8 mouse cellular contexts compared by ENCODE assay signal in genomic region chr7:128247443-128247842, GRCm38 (mm10). TPM values are rescaled to one million over a fixed set of nuclear protein-coding genes. Genes with fewer than 3 reads are reported as not detected.
DNase-seq lines count a peak whose midpoint lies in the region; ATAC-seq and TF ChIP-seq lines count a peak whose summit lies in the region.

No protein-coding gene starts in this region.

- H3K4me2 ChIP-seq in CH12.LX (ENCODE audit: insufficient read depth, low read depth, poor library complexity, severe bottlenecking) = no peak overlapping the region
- peak overlapping the region; percentile 80 for H3K4me2 ChIP-seq in heart, embryonic 14.5 days (ENCODE audit: low read length)
- H3K4me2 ChIP-seq in liver, embryonic 14.5 days (ENCODE audit: low read depth) = peak overlapping the region; percentile 90
- peak overlapping the region; percentile 73 for H3K4me2 ChIP-seq in neural tube, embryonic 12.5 days (replicated peaks)
- peak overlapping the region; percentile 73 for H3K4me2 ChIP-seq in stomach, postnatal 0 days (replicated peaks; ENCODE audit: low read depth)

- DNase-seq in CH12.LX (ENCODE audit: extremely low read depth) = peak; percentile 45
- peak; percentile 92 for DNase-seq in c-Kit-negative CD71-positive TER-119-positive erythroid progenitor cells, embryonic 14.5 days (ENCODE audit: low read depth, low spot score)
- DNase-seq in fibroblast of lung, adult 2 months (ENCODE audit: low read depth) = peak; percentile 69
- peak; percentile 94 for DNase-seq in kidney, postnatal 10 days
- peak; percentile 70 to 83 (median 80) for DNase-seq in liver, embryonic 14.5 days (ENCODE audit: low read depth in 3 of 3, low spot score in 3 of 3)
- peak; percentile 86 for DNase-seq in stomach, postnatal 0 days (ENCODE audit: low spot score)

- H3K36me3 ChIP-seq in CH12.LX (replicated peaks in 1 of 2; ENCODE audit: control insufficient read depth in 1 of 2, insufficient read depth in 1 of 2, low read length in 1 of 2) = peaks cover 23 to 42% of the 10 kb centered on the region in 2 experiments
- peaks cover 70% of the 10 kb centered on the region for H3K36me3 ChIP-seq in heart, embryonic 14.5 days (ENCODE audit: control insufficient read depth, insufficient read depth, low read length)
- H3K36me3 ChIP-seq in liver, embryonic 14.5 days (replicated peaks; ENCODE audit: control insufficient read depth, insufficient read depth, low read depth) = no peaks in the 10 kb centered on the region; the same call in 1 of the 2 replicates
- H3K36me3 ChIP-seq in neural tube, embryonic 12.5 days = peaks cover 25% of the 10 kb centered on the region
- H3K36me3 ChIP-seq in stomach, postnatal 0 days (ENCODE audit: control insufficient read depth, insufficient read depth, low read length) = peaks cover 14% of the 10 kb centered on the region; the same call in 1 of the 2 replicates

- WGBS in heart, embryonic 14.5 days = 2% methylated on average over 13 of the region's 13 CpGs
- 2% methylated on average over 13 of the region's 13 CpGs for WGBS in liver, embryonic 14.5 days (ENCODE audit: insufficient replicate concordance)
- WGBS in neural tube, embryonic 12.5 days = 2% methylated on average over 13 of the region's 13 CpGs
- under 1% methylated on average over 13 of the region's 13 CpGs for WGBS in stomach, postnatal 0 days

- TF ChIP-seq POLR2A in CH12.LX (IDR thresholded peaks at IDR 0.05; ENCODE audit: low read depth, low read length) = no peak

- no peak overlapping the region for H3K27ac ChIP-seq in CH12.LX (ENCODE audit: insufficient read depth, low read depth)
- H3K27ac ChIP-seq in heart, embryonic 14.5 days (replicated peaks in 1 of 2; ENCODE audit: control insufficient read depth in 1 of 2, insufficient read depth in 1 of 2, low read depth in 2 of 2, low read length in 2 of 2) = peak overlapping the region; percentile 96 to 99
- H3K27ac ChIP-seq in liver, embryonic 14.5 days = no peak overlapping the region; the same call in 1 of the 2 replicates
- H3K27ac ChIP-seq in neural tube, embryonic 12.5 days = no peak overlapping the region
- peak overlapping the region; percentile 93 for H3K27ac ChIP-seq in stomach, postnatal 0 days (replicated peaks)

- dilution Hi-C loops in CH12.LX (cut with MboI; ENCODE audit: extremely low pct_ligation_motif_present, extremely low pct_unique_long_range_greater_than_20kb, low sequenced_read_pairs) = no loop called here

- no peak for TF ChIP-seq EP300 in CH12.LX (IDR thresholded peaks at IDR 0.05; ENCODE audit: low read length)
- no peak for TF ChIP-seq EP300 in liver, embryonic 14.5 days (IDR thresholded peaks at IDR 0.05; ENCODE audit: low read depth)
- no peak for TF ChIP-seq EP300 in stomach, postnatal 0 days (optimal IDR thresholded peaks at IDR 0.05)

- no peaks in the 10 kb centered on the region for H3K4me1 ChIP-seq in CH12.LX (ENCODE audit: control insufficient read depth in 1 of 2, insufficient read depth in 2 of 2)
- peaks cover 18 to 27% of the 10 kb centered on the region in 2 experiments for H3K4me1 ChIP-seq in heart, embryonic 14.5 days (ENCODE audit: control insufficient read depth in 2 of 2, insufficient read depth in 2 of 2, low read length in 2 of 2)
- H3K4me1 ChIP-seq in liver, embryonic 14.5 days (replicated peaks; ENCODE audit: control insufficient read depth in 2 of 2, insufficient read depth in 2 of 2, low read length in 1 of 2) = peaks cover 11% of the 10 kb centered on the region in 2 experiments
- H3K4me1 ChIP-seq in neural tube, embryonic 12.5 days = peaks cover 16% of the 10 kb centered on the region
- H3K4me1 ChIP-seq in stomach, postnatal 0 days (replicated peaks; ENCODE audit: control insufficient read depth, insufficient read depth) = peaks cover 6% of the 10 kb centered on the region; the same call in 1 of the 2 replicates

- no peaks in the 10 kb centered on the region for H3K27me3 ChIP-seq in CH12.LX (replicated peaks)
- no peaks in the 10 kb centered on the region for H3K27me3 ChIP-seq in heart, embryonic 14.5 days (ENCODE audit: control insufficient read depth, insufficient read depth, low read length)
- peaks cover 2% of the 10 kb centered on the region for H3K27me3 ChIP-seq in liver, embryonic 14.5 days (ENCODE audit: control insufficient read depth, insufficient read depth, low read length)
- H3K27me3 ChIP-seq in neural tube, embryonic 12.5 days (replicated peaks) = 0 out of 2 replicates have a peak, but pooled peaks cover 5% of the 10 kb centered on the region
- H3K27me3 ChIP-seq in stomach, postnatal 0 days (ENCODE audit: control insufficient read depth, insufficient read depth, low read length) = no peaks in the 10 kb centered on the region

- no peaks in the 10 kb centered on the region for H3K9me3 ChIP-seq in CH12.LX (replicated peaks; ENCODE audit: low read length)
- no peaks in the 10 kb centered on the region for H3K9me3 ChIP-seq in heart, embryonic 14.5 days (ENCODE audit: control insufficient read depth, low read length)
- no peaks in the 10 kb centered on the region for H3K9me3 ChIP-seq in liver, embryonic 14.5 days (ENCODE audit: control insufficient read depth, low read length)
- no peaks in the 10 kb centered on the region for H3K9me3 ChIP-seq in neural tube, embryonic 12.5 days
- H3K9me3 ChIP-seq in stomach, postnatal 0 days (ENCODE audit: control insufficient read depth, low read length) = no peaks in the 10 kb centered on the region

- ATAC-seq in heart, embryonic 14.5 days (ENCODE audit: insufficient number of reproducible peaks, insufficient read depth, low FRiP score, low read depth) = peak; percentile 71
- peak; percentile 82 for ATAC-seq in liver, embryonic 14.5 days (ENCODE audit: insufficient read depth)
- ATAC-seq in neural tube, embryonic 12.5 days (ENCODE audit: low FRiP score, low read depth) = peak; percentile 85
- ATAC-seq in stomach, postnatal 0 days (ENCODE audit: low FRiP score, low TSS enrichment) = peak; percentile 69

- no peak overlapping the region for H3K4me3 ChIP-seq in CH12.LX (replicated peaks in 1 of 3; ENCODE audit: low read depth in 2 of 3, low read length in 2 of 3, poor library complexity in 1 of 3)
- peak overlapping the region; percentile 78 to 97 for H3K4me3 ChIP-seq in heart, embryonic 14.5 days (ENCODE audit: control insufficient read depth in 1 of 2, insufficient read depth in 1 of 2, low read depth in 1 of 2, low read length in 2 of 2)
- H3K4me3 ChIP-seq in liver, embryonic 14.5 days (ENCODE audit: insufficient read depth in 1 of 2, low read depth in 2 of 2, low read length in 2 of 2) = peak overlapping the region; percentile 59 to 66
- H3K4me3 ChIP-seq in neural tube, embryonic 12.5 days = peak overlapping the region; percentile 41
- H3K4me3 ChIP-seq in stomach, postnatal 0 days (ENCODE audit: low read depth, low read length) = peak overlapping the region; percentile 64

- TF ChIP-seq RAD21 in CH12.LX (IDR thresholded peaks at IDR 0.05; ENCODE audit: low read depth, low read length) = peak; percentile 66

- no peaks in the 10 kb centered on the region for H3K79me2 ChIP-seq in CH12.LX (replicated peaks; ENCODE audit: control insufficient read depth, extremely low read depth, insufficient read depth, poor library complexity, severe bottlenecking)

- in situ Hi-C loops in CH12.LX (cut with MboI; ENCODE audit: low pct_ligation_motif_present, low pct_unique_long_range_greater_than_20kb, low sequenced_read_pairs) = no loop called here

- TF ChIP-seq CTCF in CH12.LX (conservative IDR thresholded peaks at IDR 0.05 in 1 of 2, IDR thresholded peaks at IDR 0.05 in 1 of 2; ENCODE audit: low read depth in 2 of 2, low read length in 2 of 2) = peak; percentile 13 to 70; a peak in 2 of 4 replicates
- peak; percentile 89 for TF ChIP-seq CTCF in liver, embryonic 14.5 days (IDR thresholded peaks at IDR 0.05; ENCODE audit: low read depth)
- TF ChIP-seq CTCF in stomach, postnatal 0 days (IDR thresholded peaks at IDR 0.05; ENCODE audit: low read depth) = peak; percentile 85

- H3K9ac ChIP-seq in CH12.LX (ENCODE audit: insufficient read depth, low read depth) = no peak overlapping the region
- peak overlapping the region; percentile 92 for H3K9ac ChIP-seq in heart, embryonic 14.5 days (ENCODE audit: low read length)
- peak overlapping the region; percentile 72 for H3K9ac ChIP-seq in liver, embryonic 14.5 days (replicated peaks)
- H3K9ac ChIP-seq in neural tube, embryonic 12.5 days = peak overlapping the region; percentile 63
- peak overlapping the region; percentile 85 for H3K9ac ChIP-seq in stomach, postnatal 0 days (ENCODE audit: low read length)

RNA-seq across cellular contexts. Expression of gene Tgfb1i1, which starts 0.8 kb away (rescaled TPM):
- total RNA-seq in CH12.LX (2012; rRNA removed) (0.17 TPM in 1 of 2 replicates, not detected in the other), CH12.LX (2014; rRNA removed) (not detected in 2 replicates)
- 0.36 and 0.55 TPM in 2 replicates for polyA plus RNA-seq in CH12.LX (2012; ENCODE audit: insufficient read length, low read depth)
- 147 and 153 TPM in 2 replicates for polyA plus RNA-seq in heart, embryonic 14.5 days (2014; fragmentation: Nextera tagmentation; extraction: Ambion mirVana)
- 5.0 and 6.0 TPM in 2 replicates for polyA plus RNA-seq in liver, embryonic 14.5 days (2012; rRNA removed)
- 7.8 and 8.5 TPM in 2 replicates for polyA plus RNA-seq in liver, embryonic 14.5 days (2014; fragmentation: Nextera tagmentation; extraction: Ambion mirVana)
- polyA plus RNA-seq in neural tube, embryonic 12.5 days (2016; fragmentation: Nextera tagmentation; extraction: Ambion mirVana) = 38.1 and 38.3 TPM in 2 replicates
- 167 and 178 TPM in 2 replicates for polyA plus RNA-seq in stomach, postnatal 0 days (2015; fragmentation: Nextera tagmentation; extraction: Ambion mirVana)

RNA-seq across cellular contexts. Expression of gene 9130023H24Rik, which starts 9.6 kb away (rescaled TPM):
- total RNA-seq in CH12.LX (2012; rRNA removed) (3.2 TPM in 2 replicates), CH12.LX (2014; rRNA removed) (2.1 and 2.2 TPM in 2 replicates)
- 1.7 and 2.1 TPM in 2 replicates for polyA plus RNA-seq in CH12.LX (2012; ENCODE audit: insufficient read length, low read depth)
- polyA plus RNA-seq in heart, embryonic 14.5 days (2014; fragmentation: Nextera tagmentation; extraction: Ambion mirVana) = 6.4 and 7.4 TPM in 2 replicates
- polyA plus RNA-seq in liver, embryonic 14.5 days (2012; rRNA removed) = 0.92 and 1.1 TPM in 2 replicates
- 1.6 and 2.1 TPM in 2 replicates for polyA plus RNA-seq in liver, embryonic 14.5 days (2014; fragmentation: Nextera tagmentation; extraction: Ambion mirVana)
- 10.7 and 12.6 TPM in 2 replicates for polyA plus RNA-seq in neural tube, embryonic 12.5 days (2016; fragmentation: Nextera tagmentation; extraction: Ambion mirVana)
- 4.6 and 5.0 TPM in 2 replicates for polyA plus RNA-seq in stomach, postnatal 0 days (2015; fragmentation: Nextera tagmentation; extraction: Ambion mirVana)

RNA-seq across cellular contexts. Expression of gene Armc5, which starts 10.3 kb away (rescaled TPM):
- 10.7 and 11.6 TPM in 2 replicates for total RNA-seq in CH12.LX (2012; rRNA removed)
- total RNA-seq in CH12.LX (2014; rRNA removed) = 5.0 and 6.0 TPM in 2 replicates
- 12.2 and 14.4 TPM in 2 replicates for polyA plus RNA-seq in CH12.LX (2012; ENCODE audit: insufficient read length, low read depth)
- polyA plus RNA-seq in heart, embryonic 14.5 days (2014; fragmentation: Nextera tagmentation; extraction: Ambion mirVana) = 8.2 and 8.5 TPM in 2 replicates
- 5.2 and 6.1 TPM in 2 replicates for polyA plus RNA-seq in liver, embryonic 14.5 days (2012; rRNA removed)
- polyA plus RNA-seq in liver, embryonic 14.5 days (2014; fragmentation: Nextera tagmentation; extraction: Ambion mirVana) = 4.6 and 4.9 TPM in 2 replicates
- polyA plus RNA-seq in neural tube, embryonic 12.5 days (2016; fragmentation: Nextera tagmentation; extraction: Ambion mirVana) = 15.2 and 17.3 TPM in 2 replicates
- polyA plus RNA-seq in stomach, postnatal 0 days (2015; fragmentation: Nextera tagmentation; extraction: Ambion mirVana) = 10.7 and 12.4 TPM in 2 replicates

RNA-seq across cellular contexts. Expression of gene Slc5a2, which starts 18.0 kb away (rescaled TPM):
- total RNA-seq in CH12.LX (2012; rRNA removed) (0.21 and 0.25 TPM in 2 replicates), CH12.LX (2014; rRNA removed) (not detected in 2 replicates)
- not detected in 2 replicates for polyA plus RNA-seq in CH12.LX (2012; ENCODE audit: insufficient read length, low read depth)
- 0.22 and 0.36 TPM in 2 replicates for polyA plus RNA-seq in heart, embryonic 14.5 days (2014; fragmentation: Nextera tagmentation; extraction: Ambion mirVana)
- 1.6 and 1.8 TPM in 2 replicates for polyA plus RNA-seq in liver, embryonic 14.5 days (2012; rRNA removed)
- 2.9 and 3.1 TPM in 2 replicates for polyA plus RNA-seq in liver, embryonic 14.5 days (2014; fragmentation: Nextera tagmentation; extraction: Ambion mirVana)
- not detected in 2 replicates for polyA plus RNA-seq in neural tube, embryonic 12.5 days (2016; fragmentation: Nextera tagmentation; extraction: Ambion mirVana)
- polyA plus RNA-seq in stomach, postnatal 0 days (2015; fragmentation: Nextera tagmentation; extraction: Ambion mirVana) = 0.63 and 1.0 TPM in 2 replicates

RNA-seq across cellular contexts. Expression of gene Cox6a2, which starts 41.3 kb away (rescaled TPM):
- total RNA-seq in CH12.LX (2012; rRNA removed) (1.0 and 4.1 TPM in 2 replicates), CH12.LX (2014; rRNA removed) (0.43 and 1.1 TPM in 2 replicates)
- polyA plus RNA-seq in CH12.LX (2012; ENCODE audit: insufficient read length, low read depth) = 0.70 and 0.98 TPM in 2 replicates
- polyA plus RNA-seq in heart, embryonic 14.5 days (2014; fragmentation: Nextera tagmentation; extraction: Ambion mirVana) = 917 and 1,008 TPM in 2 replicates
- polyA plus RNA-seq in liver, embryonic 14.5 days (2012; rRNA removed) = 0.37 and 0.54 TPM in 2 replicates
- polyA plus RNA-seq in liver, embryonic 14.5 days (2014; fragmentation: Nextera tagmentation; extraction: Ambion mirVana) = 0.76 and 1.0 TPM in 2 replicates
- polyA plus RNA-seq in neural tube, embryonic 12.5 days (2016; fragmentation: Nextera tagmentation; extraction: Ambion mirVana) = 2.1 and 3.3 TPM in 2 replicates
- 0.24 and 0.46 TPM in 2 replicates for polyA plus RNA-seq in stomach, postnatal 0 days (2015; fragmentation: Nextera tagmentation; extraction: Ambion mirVana)

Comparison
In these comparisons a context has a peak if more than half of its experiments do, and no peak if none do; other contexts are left out.
1. H3K27ac ChIP-seq: peak in heart, embryonic 14.5 days (2 of 2) and stomach, postnatal 0 days (single experiment); none in CH12.LX (single experiment), liver, embryonic 14.5 days (single experiment) and neural tube, embryonic 12.5 days (single experiment).
2. H3K4me3 ChIP-seq: peak in heart, embryonic 14.5 days (2 of 2), liver, embryonic 14.5 days (2 of 2), neural tube, embryonic 12.5 days (single experiment) and stomach, postnatal 0 days (single experiment); none in CH12.LX (0 of 3).
3. Peak in every context shown above with its lines, with median percentiles within 50 percentile points of each other: DNase-seq, CTCF ChIP-seq and ATAC-seq.